ENCODE assay signal across 10 mouse cellular contexts in genomic region chr14:49723361-49724054, GRCm38 (mm10). TPM values are rescaled to one million over a fixed set of nuclear protein-coding genes. Genes with fewer than 3 reads are reported as not detected.
DNase-seq lines count a peak whose midpoint lies in the region; ATAC-seq and TF ChIP-seq lines count a peak whose summit lies in the region.
"Had no signal": no experiment of that assay in that cellular context is flagged by ENCODE, and none has a peak within 500 bp of the region (broad histone marks: within the 10 kb centered on the region; RNA-seq: fewer than 3 reads in every experiment).

No protein-coding gene starts in this region.

- no peak overlapping the region for H3K4me3 ChIP-seq in lung, embryonic 14.5 days (ENCODE audit: low read depth, low read length)
- H3K4me3 ChIP-seq: embryonic facial prominence, embryonic 15.5 days; myocyte had no signal

- no peaks in the 10 kb centered on the region for H3K36me3 ChIP-seq in lung, embryonic 14.5 days (ENCODE audit: insufficient read depth)
- H3K36me3 ChIP-seq: embryonic facial prominence, embryonic 15.5 days had no signal

- no peaks in the 10 kb centered on the region for H3K4me1 ChIP-seq in lung, embryonic 14.5 days (ENCODE audit: insufficient read depth)
- H3K4me1 ChIP-seq: embryonic facial prominence, embryonic 15.5 days had no signal

- ATAC-seq in frontal cortex, adult (ENCODE audit: low TSS enrichment), result peak; percentile 84
- no peak for ATAC-seq in lung, embryonic 14.5 days (ENCODE audit: insufficient read depth)

- 42% methylated on average over 4 of the region's 4 CpGs for WGBS in lung, embryonic 14.5 days

- H3K9ac ChIP-seq in lung, embryonic 14.5 days, result no peak overlapping the region
- H3K9ac ChIP-seq: embryonic facial prominence, embryonic 15.5 days had no signal

- H3K27me3 ChIP-seq in lung, embryonic 14.5 days (ENCODE audit: insufficient read depth, low read length), result no peaks in the 10 kb centered on the region
- H3K27me3 ChIP-seq: embryonic facial prominence, embryonic 15.5 days had no signal

- peak; percentile 60 for TF ChIP-seq CTCF in lung, embryonic 14.5 days (IDR thresholded peaks at IDR 0.05; ENCODE audit: low read depth)

- no peak for DNase-seq in frontal cortex, postnatal 14 days (ENCODE audit: low spot score in 2 of 2)
- DNase-seq in lung, embryonic 14.5 days, result peak; percentile 30
- no peak for DNase-seq in lung, postnatal 25 days (ENCODE audit: low spot score)
- DNase-seq in embryo, embryonic 10 days (ENCODE audit: low spot score), result peak; percentile 14
- peak; percentile 2 for DNase-seq in lung, postnatal 14 days
- DNase-seq in Muller cell, postnatal 12 days (ENCODE audit: inconsistent ontology term), result no peak
- DNase-seq in gastrocnemius, postnatal 25 days, result no peak

- H3K9me3 ChIP-seq in lung, embryonic 14.5 days (ENCODE audit: low read depth, low read length), result no peaks in the 10 kb centered on the region
- H3K9me3 ChIP-seq: embryonic facial prominence, embryonic 15.5 days had no signal

- no peak overlapping the region for H3K4me2 ChIP-seq in lung, embryonic 14.5 days
- H3K4me2 ChIP-seq: embryonic facial prominence, embryonic 15.5 days had no signal

- H3K27ac ChIP-seq in lung, embryonic 14.5 days (ENCODE audit: low read depth), result no peak overlapping the region
- H3K27ac ChIP-seq: embryonic facial prominence, embryonic 15.5 days had no signal

RNA-seq across cellular contexts. Expression of gene Armh4, which starts 59.7 kb away (rescaled TPM):
- polyA plus RNA-seq in lung, embryonic 14.5 days (2014; fragmentation: Nextera tagmentation; extraction: Ambion mirVana), result 12.0 and 12.2 TPM in 2 replicates
- total RNA-seq in gastrocnemius, postnatal 25 days (2021), result 1 to 10 TPM in 1 of 2 experiments, under 1 TPM in 1; 0.79 to 2.6 TPM

Comparison
In these comparisons a context has a peak if more than half of its experiments do, and no peak if none do; other contexts are left out.
1. DNase-seq: peak in lung, embryonic 14.5 days (single experiment), embryo, embryonic 10 days (single experiment) and lung, postnatal 14 days (single experiment); none in frontal cortex, postnatal 14 days (0 of 2), lung, postnatal 25 days (single experiment), Muller cell, postnatal 12 days (single experiment) and gastrocnemius, postnatal 25 days (single experiment).